Comparison of ENCODE assay signal across 25 mouse cellular contexts in genomic region chr13:18153949-18154582, GRCm38 (mm10).
DNase-seq lines count a peak whose midpoint lies in the region; ATAC-seq and TF ChIP-seq lines count a peak whose summit lies in the region.
"Had no signal": no experiment of that assay in that cellular context is flagged by ENCODE, and none has a peak within 500 bp of the region (broad histone marks: within the 10 kb centered on the region; RNA-seq: fewer than 3 reads in every experiment).

No protein-coding gene starts in this region.

- H3K27ac ChIP-seq in forebrain, embryonic 16.5 days (ENCODE audit: low read length) = no peak overlapping the region
- no peak overlapping the region for H3K27ac ChIP-seq in forebrain, embryonic 10.5 days
- no peak overlapping the region for H3K27ac ChIP-seq in midbrain, embryonic 11.5 days (ENCODE audit: low read depth, low read length)
- no peak overlapping the region for H3K27ac ChIP-seq in midbrain, postnatal 0 days (ENCODE audit: low read depth, low read length)
- no peak overlapping the region for H3K27ac ChIP-seq in stomach, postnatal 0 days (replicated peaks)
- H3K27ac ChIP-seq: embryonic facial prominence, embryonic 10.5 days; embryonic facial prominence, embryonic 13.5 days; gastrocnemius, adult 2 months; hindbrain, embryonic 13.5 days; hindbrain, postnatal 0 days had no signal

- H3K36me3 ChIP-seq in forebrain, embryonic 16.5 days (ENCODE audit: control insufficient read depth, insufficient read depth) = no peaks in the 10 kb centered on the region
- H3K36me3 ChIP-seq in forebrain, embryonic 10.5 days (replicated peaks) = no peaks in the 10 kb centered on the region
- H3K36me3 ChIP-seq in midbrain, embryonic 11.5 days (ENCODE audit: control insufficient read depth, insufficient read depth, low read length) = no peaks in the 10 kb centered on the region
- no peaks in the 10 kb centered on the region for H3K36me3 ChIP-seq in midbrain, postnatal 0 days (ENCODE audit: insufficient read depth, low read length)
- no peaks in the 10 kb centered on the region for H3K36me3 ChIP-seq in stomach, postnatal 0 days (ENCODE audit: control insufficient read depth, insufficient read depth, low read length)
- H3K36me3 ChIP-seq: embryonic facial prominence, embryonic 10.5 days; embryonic facial prominence, embryonic 13.5 days; hindbrain, embryonic 13.5 days had no signal

- no peaks in the 10 kb centered on the region for H3K27me3 ChIP-seq in forebrain, embryonic 16.5 days (replicated peaks; ENCODE audit: control insufficient read depth, insufficient read depth, low read length)
- H3K27me3 ChIP-seq in forebrain, embryonic 10.5 days (ENCODE audit: poor library complexity, severe bottlenecking) = no peaks in the 10 kb centered on the region
- no peaks in the 10 kb centered on the region for H3K27me3 ChIP-seq in midbrain, embryonic 11.5 days (ENCODE audit: control insufficient read depth, insufficient read depth, low read length)
- no peaks in the 10 kb centered on the region for H3K27me3 ChIP-seq in midbrain, postnatal 0 days (ENCODE audit: insufficient read depth, low read length)
- H3K27me3 ChIP-seq in stomach, postnatal 0 days (ENCODE audit: control insufficient read depth, insufficient read depth, low read length) = no peaks in the 10 kb centered on the region
- H3K27me3 ChIP-seq: embryonic facial prominence, embryonic 13.5 days; hindbrain, embryonic 13.5 days had no signal

- TF ChIP-seq CTCF in midbrain, postnatal 0 days (IDR thresholded peaks at IDR 0.05) = no peak
- TF ChIP-seq CTCF in brain, embryonic 14.5 days (IDR thresholded peaks at IDR 0.05; ENCODE audit: borderline replicate concordance, extremely low read depth, insufficient read depth, insufficient read length) = no peak
- no peak for TF ChIP-seq CTCF in stomach, postnatal 0 days (IDR thresholded peaks at IDR 0.05; ENCODE audit: low read depth)

- H3K9ac ChIP-seq in forebrain, embryonic 16.5 days (replicated peaks; ENCODE audit: low read depth, low read length) = no peak overlapping the region
- H3K9ac ChIP-seq in midbrain, embryonic 11.5 days (ENCODE audit: low read length) = no peak overlapping the region
- H3K9ac ChIP-seq in midbrain, postnatal 0 days (replicated peaks; ENCODE audit: low read length, poor library complexity, severe bottlenecking) = no peak overlapping the region
- H3K9ac ChIP-seq in stomach, postnatal 0 days (ENCODE audit: low read length) = no peak overlapping the region
- H3K9ac ChIP-seq: embryonic facial prominence, embryonic 13.5 days; hindbrain, embryonic 13.5 days had no signal

- no peaks in the 10 kb centered on the region for H3K4me1 ChIP-seq in forebrain, embryonic 16.5 days (replicated peaks; ENCODE audit: control insufficient read depth, insufficient read depth, low read length)
- no peaks in the 10 kb centered on the region for H3K4me1 ChIP-seq in forebrain, embryonic 10.5 days
- no peaks in the 10 kb centered on the region for H3K4me1 ChIP-seq in midbrain, embryonic 11.5 days (ENCODE audit: control insufficient read depth, insufficient read depth, low read length)
- H3K4me1 ChIP-seq in midbrain, postnatal 0 days (ENCODE audit: insufficient read depth, low read length) = no peaks in the 10 kb centered on the region
- H3K4me1 ChIP-seq in stomach, postnatal 0 days (replicated peaks; ENCODE audit: control insufficient read depth, insufficient read depth) = no peaks in the 10 kb centered on the region
- H3K4me1 ChIP-seq: embryonic facial prominence, embryonic 10.5 days; embryonic facial prominence, embryonic 13.5 days; hindbrain, embryonic 13.5 days had no signal

- no peak overlapping the region for H3K4me2 ChIP-seq in forebrain, embryonic 16.5 days (ENCODE audit: low read length)
- H3K4me2 ChIP-seq in midbrain, embryonic 11.5 days = no peak overlapping the region
- H3K4me2 ChIP-seq in midbrain, postnatal 0 days (ENCODE audit: low read depth, low read length, poor library complexity, severe bottlenecking) = no peak overlapping the region
- H3K4me2 ChIP-seq in stomach, postnatal 0 days (replicated peaks; ENCODE audit: low read depth) = no peak overlapping the region
- H3K4me2 ChIP-seq: embryonic facial prominence, embryonic 13.5 days; heart, embryonic 11.5 days; hindbrain, embryonic 13.5 days had no signal

- TF ChIP-seq EP300 in stomach, postnatal 0 days (optimal IDR thresholded peaks at IDR 0.05) = no peak

- no peak for DNase-seq in forebrain, embryonic 10.5 days (ENCODE audit: extremely low spot score, low spot score)
- DNase-seq in midbrain, embryonic 11.5 days (ENCODE audit: low spot score, missing footprints) = peak; percentile 14
- DNase-seq in midbrain, postnatal 0 days (ENCODE audit: low spot score) = no peak
- DNase-seq in brain, embryonic 14.5 days (ENCODE audit: low read depth) = peak; percentile 37
- no peak for DNase-seq in stomach, postnatal 0 days (ENCODE audit: low spot score)
- DNase-seq: adrenal gland, adult 2 months; adrenal gland, postnatal 14 days; cerebellum, adult 11-12 months; cerebellum, adult 8-10 months; cerebellum, postnatal 10 days; cerebellum, postnatal 36 days; embryo, embryonic 11 days; gastrocnemius, adult 2 months; gastrocnemius, postnatal 14 days; heart, adult 11 months had no signal

- WGBS in forebrain, embryonic 16.5 days = 78% methylated on average over 6 of the region's 6 CpGs
- 88% methylated on average over 6 of the region's 6 CpGs for WGBS in forebrain, embryonic 10.5 days
- 87% methylated on average over 6 of the region's 6 CpGs for WGBS in midbrain, embryonic 11.5 days
- WGBS in midbrain, postnatal 0 days = 87% methylated on average over 6 of the region's 6 CpGs
- WGBS in stomach, postnatal 0 days = 62% methylated on average over 6 of the region's 6 CpGs

- no peak for TF ChIP-seq POLR2A in brain, embryonic 14.5 days (IDR thresholded peaks at IDR 0.05; ENCODE audit: borderline replicate concordance, extremely low read depth, insufficient read depth, insufficient read length, poor library complexity, severe bottlenecking)

- no peak overlapping the region for H3K4me3 ChIP-seq in forebrain, embryonic 16.5 days (replicated peaks; ENCODE audit: low read length)
- no peak overlapping the region for H3K4me3 ChIP-seq in forebrain, embryonic 10.5 days
- H3K4me3 ChIP-seq in midbrain, embryonic 11.5 days (ENCODE audit: low read depth, low read length) = no peak overlapping the region
- H3K4me3 ChIP-seq in midbrain, postnatal 0 days (ENCODE audit: low read depth, low read length) = no peak overlapping the region
- no peak overlapping the region for H3K4me3 ChIP-seq in stomach, postnatal 0 days (ENCODE audit: low read depth, low read length)
- H3K4me3 ChIP-seq: embryonic facial prominence, embryonic 10.5 days; embryonic facial prominence, embryonic 13.5 days; erythroblast, embryonic 14.5 days; gastrocnemius, adult 2 months; hindbrain, embryonic 13.5 days had no signal

- no peaks in the 10 kb centered on the region for H3K9me3 ChIP-seq in forebrain, embryonic 16.5 days (ENCODE audit: control insufficient read depth, low read length)
- H3K9me3 ChIP-seq in forebrain, embryonic 10.5 days = no peaks in the 10 kb centered on the region
- H3K9me3 ChIP-seq in midbrain, embryonic 11.5 days (ENCODE audit: control insufficient read depth, low read length) = no peaks in the 10 kb centered on the region
- H3K9me3 ChIP-seq in midbrain, postnatal 0 days (ENCODE audit: low read length) = no peaks in the 10 kb centered on the region
- H3K9me3 ChIP-seq in stomach, postnatal 0 days (ENCODE audit: control insufficient read depth, low read length) = no peaks in the 10 kb centered on the region
- H3K9me3 ChIP-seq: embryonic facial prominence, embryonic 10.5 days; embryonic facial prominence, embryonic 13.5 days; hindbrain, embryonic 13.5 days had no signal

- peak; percentile 90 for ATAC-seq in forebrain, embryonic 16.5 days
- no peak for ATAC-seq in midbrain, embryonic 11.5 days (ENCODE audit: low FRiP score)
- ATAC-seq in midbrain, postnatal 0 days (ENCODE audit: low FRiP score) = no peak
- no peak for ATAC-seq in stomach, postnatal 0 days (ENCODE audit: low FRiP score, low TSS enrichment)
- ATAC-seq: CD4-positive, CD25-positive, alpha-beta regulatory T cell, adult 4 months; hindbrain, postnatal 0 days; inflammation-experienced regulatory T-cells, adult 6 months; intestine, embryonic 16.5 days had no signal

Comparison
In these comparisons a context has a peak if more than half of its experiments do, and no peak if none do; other contexts are left out.
1. DNase-seq: peak in midbrain, embryonic 11.5 days (single experiment) and brain, embryonic 14.5 days (single experiment); none in forebrain, embryonic 10.5 days (single experiment), midbrain, postnatal 0 days (single experiment) and stomach, postnatal 0 days (single experiment).